Mouse (Mus musculus) lung, embryonic 15.5 days (tissue): Measurements from ENCODE around the gene Tmem206. TPM values are rescaled to one million over a fixed set of nuclear protein-coding genes. Genes with fewer than 3 reads are reported as not detected.

Source experiments
- ATAC-seq: fragments of 200-750 bp; cut with Nextera tagmentation; 2 replicates; pipeline ENCODE4 v1.8.0; 2017; ENCODE audit warnings: moderate number of reproducible peaks, borderline replicate concordance; ENCODE audit not compliant: low FRiP score, low TSS enrichment; ENCODE audit errors: extremely low read depth
- H3K27ac ChIP-seq: fragments of 300-500 bp; sonication (generic); 2 replicates; pipeline ENCODE4 v1.5.1; 2015; ENCODE audit warnings: moderate library complexity, mild to moderate bottlenecking, inconsistent platforms
- H3K27me3 ChIP-seq: fragments of 300-500 bp; sonication (generic); 2 replicates; pipeline ENCODE4 v1.6.1; 2015; ENCODE audit warnings: inconsistent platforms
- H3K36me3 ChIP-seq: fragments of 300-500 bp; sonication (generic); 2 replicates; pipeline ENCODE4 v1.6.1; 2015; ENCODE audit warnings: inconsistent platforms
- H3K4me1 ChIP-seq: fragments of 300-500 bp; sonication (generic); 2 replicates; pipeline ENCODE4 v1.6.1; 2015; ENCODE audit warnings: inconsistent platforms
- H3K4me2 ChIP-seq: fragments of 300-500 bp; sonication (generic); 2 replicates; pipeline ENCODE4 v1.6.1; 2015; ENCODE audit warnings: inconsistent platforms, mild to moderate bottlenecking, moderate library complexity
- H3K4me3 ChIP-seq: fragments of 300-500 bp; sonication (generic); 2 replicates; pipeline ENCODE4 v1.5.1; 2015; ENCODE audit warnings: mild to moderate bottlenecking, inconsistent platforms
- H3K9ac ChIP-seq: fragments of 300-500 bp; sonication (generic); 2 replicates; pipeline ENCODE4 v1.6.1; 2015; ENCODE audit warnings: inconsistent platforms
- H3K9me3 ChIP-seq: fragments of 300-500 bp; sonication (generic); 2 replicates; pipeline ENCODE4 v1.6.1; 2016; ENCODE audit warnings: inconsistent platforms
- WGBS: fragments of 180-500 bp; shearing (Covaris S2); methylation state at CpG from one replicate; pipeline ENCODE4 v1.1.7; 2015; 5-methylcytosine and 5-hydroxymethylcytosine counted together
- polyA plus RNA-seq: library from polyadenylated mRNA; unstranded; fragments of >200 nt; fragmentation: Nextera tagmentation; extraction: Ambion mirVana; gene quantifications from 2 replicates; pipeline ENCODE4 v1.2.1, GENCODE M21; 2015

The Tmem206 gene
- polyA plus RNA-seq, 1 experiment from 2014 or later, result 22.7 TPM

GRCm38 (mm10) chr1:191391311-191391710 lies 65.6 kb downstream of the Tmem206 start:
- no peaks in the 10 kb centered on the region for H3K27me3 ChIP-seq
- H3K4me2 ChIP-seq, result no peak overlapping the region
- H3K4me3 ChIP-seq, result no peak overlapping the region
- no peaks in the 10 kb centered on the region for H3K9me3 ChIP-seq
- peak; percentile 52; the same call in 1 of the 2 replicates for ATAC-seq
- 5% methylated on average over 3 of the region's 3 CpGs for WGBS
- no peak overlapping the region for H3K9ac ChIP-seq
- H3K4me1 ChIP-seq, result peaks cover 28% of the 10 kb centered on the region
- no peaks in the 10 kb centered on the region for H3K36me3 ChIP-seq
- no peak overlapping the region for H3K27ac ChIP-seq

DNA sequence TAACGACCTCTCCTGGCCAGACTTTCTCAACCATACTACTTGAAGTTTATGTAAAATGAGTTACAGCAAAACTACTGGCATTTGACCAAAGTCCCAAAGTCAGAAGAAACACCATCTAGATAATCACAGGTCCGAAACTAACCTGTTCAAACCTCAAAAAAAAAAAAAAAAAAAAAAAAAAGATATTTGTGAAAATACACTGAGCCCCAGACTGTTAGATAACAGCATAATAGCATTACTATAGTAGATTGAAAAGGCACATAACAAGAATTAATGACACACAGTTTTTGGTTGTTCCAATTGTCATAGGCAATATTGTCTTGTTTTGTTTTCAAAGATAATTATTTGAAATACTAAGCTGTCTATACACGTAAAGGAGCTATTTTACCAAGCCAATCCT lies 67.8 kb downstream of the Tmem206 start:
- Histone ChIP-seq H3K27ac (no peak overlapping the region), H3K4me3 (no peak overlapping the region), H3K36me3 (no peaks in the 10 kb centered on the region), H3K4me2 (no peak overlapping the region), H3K27me3 (no peaks in the 10 kb centered on the region), H3K4me1 (peaks cover 31% of the 10 kb centered on the region), H3K9ac (no peak overlapping the region), H3K9me3 (no peaks in the 10 kb centered on the region)
- WGBS, result 58% methylated on average over 3 of the region's 3 CpGs
- ATAC-seq, result no peak

- H3K4me1 ChIP-seq, result peaks cover 31% of the 10 kb centered on the region
- no peak overlapping the region for H3K9ac ChIP-seq
- ATAC-seq, result no peak
- H3K27ac ChIP-seq, result no peak overlapping the region
- H3K36me3 ChIP-seq, result no peaks in the 10 kb centered on the region
- H3K9me3 ChIP-seq, result no peaks in the 10 kb centered on the region
- 43% methylated on average over 2 of the region's 2 CpGs for WGBS
- no peaks in the 10 kb centered on the region for H3K27me3 ChIP-seq
- peak overlapping the region; percentile 79; the same call in 1 of the 2 replicates for H3K4me3 ChIP-seq
- peak overlapping the region; percentile 61 for H3K4me2 ChIP-seq
These were observed 68.4 kb downstream of the Tmem206 start for GRCm38 (mm10) chr1:191394126-191394525.

GRCm38 (mm10) chr1:191395200-191395599 lies 69.5 kb downstream of the Tmem206 start:
- 22% methylated on average over 1 of the region's 1 CpGs for WGBS
- Histone ChIP-seq H3K4me1 (peaks cover 31% of the 10 kb centered on the region), H3K4me2 (peak overlapping the region; percentile 61), H3K27ac (no peak overlapping the region), H3K4me3 (peak overlapping the region; percentile 79), H3K27me3 (no peaks in the 10 kb centered on the region), H3K9ac (peak overlapping the region; percentile 90), H3K9me3 (no peaks in the 10 kb centered on the region), H3K36me3 (no peaks in the 10 kb centered on the region)
- no peak for ATAC-seq

GRCm38 (mm10) chr1:191395871-191396433 lies 70.2 kb downstream of the Tmem206 start:
- peak overlapping the region; percentile 98 for H3K27ac ChIP-seq
- peak overlapping the region; percentile 79 for H3K4me3 ChIP-seq
- H3K36me3 ChIP-seq, result no peaks in the 10 kb centered on the region
- peak overlapping the region; percentile 61 for H3K4me2 ChIP-seq
- H3K4me1 ChIP-seq, result peaks cover 28% of the 10 kb centered on the region
- H3K9me3 ChIP-seq, result no peaks in the 10 kb centered on the region
- WGBS, result under 1% methylated on average over 43 of the region's 43 CpGs
- peak overlapping the region; percentile 90 for H3K9ac ChIP-seq
- no peaks in the 10 kb centered on the region for H3K27me3 ChIP-seq
- no peak for ATAC-seq

DNA sequence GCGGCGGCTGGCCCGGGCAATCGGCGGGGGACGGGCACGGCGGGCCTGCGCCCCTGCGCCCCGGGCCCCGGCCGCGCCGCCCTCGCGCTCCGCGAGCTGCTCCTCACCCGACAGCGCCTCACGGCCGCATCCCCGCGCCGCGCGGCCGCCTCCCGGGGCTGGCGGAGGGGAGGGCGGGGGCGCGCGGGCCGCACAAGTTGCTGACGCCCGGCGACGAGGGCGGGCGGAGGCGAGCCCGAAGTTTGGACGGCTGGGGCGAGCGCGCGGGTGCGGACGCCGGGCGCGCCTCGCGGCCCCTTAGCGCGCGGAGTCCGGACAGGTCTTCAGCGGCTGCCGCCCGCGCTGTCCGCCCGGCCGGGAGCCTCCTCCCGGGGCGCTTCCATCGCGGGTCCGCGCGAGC lies 70.7 kb downstream of the Tmem206 start:
- H3K4me2 ChIP-seq, result peak overlapping the region; percentile 61
- peaks cover 24% of the 10 kb centered on the region for H3K4me1 ChIP-seq
- H3K27ac ChIP-seq, result peak overlapping the region; percentile 98
- under 1% methylated on average over 56 of the region's 74 CpGs for WGBS
- H3K9ac ChIP-seq, result peak overlapping the region; percentile 90
- no peaks in the 10 kb centered on the region for H3K9me3 ChIP-seq
- ATAC-seq, result peak; percentile 19; the same call in 1 of the 2 replicates
- no peaks in the 10 kb centered on the region for H3K36me3 ChIP-seq
- H3K4me3 ChIP-seq, result peak overlapping the region; percentile 79
- no peaks in the 10 kb centered on the region for H3K27me3 ChIP-seq

- ATAC-seq, result peak; percentile 98
- peaks cover 19% of the 10 kb centered on the region for H3K4me1 ChIP-seq
- H3K4me2 ChIP-seq, result peak overlapping the region; percentile 61
- H3K9me3 ChIP-seq, result no peaks in the 10 kb centered on the region
- H3K27me3 ChIP-seq, result no peaks in the 10 kb centered on the region
- under 1% methylated on average over 72 of the region's 82 CpGs for WGBS
- H3K36me3 ChIP-seq, result no peaks in the 10 kb centered on the region
- peak overlapping the region; percentile 99 for H3K27ac ChIP-seq
- H3K4me3 ChIP-seq, result peak overlapping the region; percentile 79
- peak overlapping the region; percentile 90 for H3K9ac ChIP-seq
These were observed 71.5 kb downstream of the Tmem206 start for GRCm38 (mm10) chr1:191396897-191397849.

Other genes with a start within 250 kb of the Tmem206 start
- 9.3 and 11.4 TPM in 2 replicates for gene Batf3, start 228.1 kb upstream of the Tmem206 start, polyA plus RNA-seq
- gene Fam71a, start 161.1 kb upstream of the Tmem206 start, polyA plus RNA-seq, result not detected in 2 replicates
- 4.1 and 4.3 TPM in 2 replicates for gene Atf3, start 107.9 kb upstream of the Tmem206 start, polyA plus RNA-seq
- gene Nenf, start 7.7 kb upstream of the Tmem206 start, polyA plus RNA-seq, result 103 and 115 TPM in 2 replicates
- 27.1 and 32.2 TPM in 2 replicates for gene Ppp2r5a, start 77.4 kb downstream of the Tmem206 start, polyA plus RNA-seq
- 57.8 and 59.6 TPM in 2 replicates for gene Dtl, start 249.6 kb downstream of the Tmem206 start, polyA plus RNA-seq
- 56.3 TPM in 2 replicates for gene Ints7, start 249.7 kb downstream of the Tmem206 start, polyA plus RNA-seq